Mouse (Mus musculus): ENCODE results near the gene Ubash3b. TPM values are rescaled to one million over a fixed set of nuclear protein-coding genes. Genes with fewer than 3 reads are reported as not detected.

Ubash3b gene
- polyA plus RNA-seq, 2 experiments = 6.1 to 10.3 TPM

GRCm38 (mm10) chr9:41080877-41081276 lies 80.6 kb downstream of the Ubash3b start:
- H3K27ac ChIP-seq (replicated peaks; ENCODE audit: low read depth, low read length) = no peak overlapping the region
- DNase-seq (ENCODE audit: low spot score) (no peak), ATAC-seq (ENCODE audit: low FRiP score, low read depth) (no peak)
- H3K36me3 ChIP-seq (ENCODE audit: control insufficient read depth, insufficient read depth, low read length) = no peaks in the 10 kb centered on the region
- no peak for TF ChIP-seq POLR2A (IDR thresholded peaks at IDR 0.05; ENCODE audit: borderline replicate concordance, extremely low read depth, insufficient read depth, insufficient read length)
- no peaks in the 10 kb centered on the region for H3K9me3 ChIP-seq (ENCODE audit: control insufficient read depth, low read length)
- 88% methylated on average over 5 of the region's 5 CpGs for WGBS
- no peaks in the 10 kb centered on the region for H3K27me3 ChIP-seq (ENCODE audit: control insufficient read depth, insufficient read depth, low read length)
- H3K4me1 ChIP-seq (ENCODE audit: control insufficient read depth, insufficient read depth, low read length) = peaks cover 22% of the 10 kb centered on the region
- H3K4me3 ChIP-seq (replicated peaks; ENCODE audit: low read length) = no peak overlapping the region
- no peak overlapping the region for H3K9ac ChIP-seq (ENCODE audit: low read depth, low read length, severe bottlenecking)
- H3K4me2 ChIP-seq (replicated peaks; ENCODE audit: low read depth, low read length, severe bottlenecking) = no peak overlapping the region

DNA sequence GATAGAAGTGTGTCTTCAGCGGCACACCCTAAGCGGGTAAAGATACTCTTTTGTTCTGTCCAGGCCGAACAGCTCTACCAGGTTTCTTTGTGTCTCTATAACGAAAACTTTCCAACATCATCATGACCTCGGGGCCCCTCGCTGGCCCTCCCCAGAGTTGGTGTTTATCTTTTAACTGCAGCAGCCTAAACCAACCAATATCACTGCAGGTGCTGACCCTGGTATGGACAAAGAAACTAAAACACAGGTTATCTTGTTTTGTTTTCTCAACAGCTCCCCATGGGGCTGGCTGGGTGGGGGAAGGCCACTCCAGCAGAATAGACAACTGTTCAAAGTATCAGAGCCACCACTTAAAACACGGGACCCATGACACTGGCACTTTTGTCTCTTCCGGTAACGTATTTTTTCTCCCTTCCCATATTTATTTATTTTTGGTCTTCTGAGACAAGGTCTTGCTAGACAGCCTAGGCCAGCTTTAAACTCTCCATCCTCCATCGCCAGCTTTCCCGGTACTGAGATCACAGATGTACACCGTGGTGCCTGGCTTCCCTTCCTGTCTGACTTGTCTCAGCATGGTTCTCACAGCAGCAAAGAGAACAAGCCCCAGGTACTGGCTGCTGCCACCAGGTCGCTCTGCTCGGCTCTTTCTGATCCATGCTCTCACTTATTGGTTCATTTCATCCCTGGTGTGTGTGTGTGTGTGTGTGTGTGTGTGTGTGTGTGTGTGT lies 81.9 kb downstream of the Ubash3b start:
- DNase-seq (ENCODE audit: low spot score) (no peak), ATAC-seq (ENCODE audit: low FRiP score, low read depth) (no peak)
- Histone ChIP-seq H3K9me3 (ENCODE audit: control insufficient read depth, low read length) (no peaks in the 10 kb centered on the region), H3K27ac (replicated peaks; ENCODE audit: low read depth, low read length) (no peak overlapping the region), H3K4me3 (replicated peaks; ENCODE audit: low read length) (no peak overlapping the region), H3K4me1 (ENCODE audit: control insufficient read depth, insufficient read depth, low read length) (peaks cover 20% of the 10 kb centered on the region), H3K4me2 (replicated peaks; ENCODE audit: low read depth, low read length, severe bottlenecking) (no peak overlapping the region), H3K27me3 (ENCODE audit: control insufficient read depth, insufficient read depth, low read length) (no peaks in the 10 kb centered on the region), H3K9ac (ENCODE audit: low read depth, low read length, severe bottlenecking) (no peak overlapping the region), H3K36me3 (ENCODE audit: control insufficient read depth, insufficient read depth, low read length) (no peaks in the 10 kb centered on the region)
- TF ChIP-seq POLR2A (IDR thresholded peaks at IDR 0.05; ENCODE audit: borderline replicate concordance, extremely low read depth, insufficient read depth, insufficient read length) = no peak
- WGBS = 74% methylated on average over 14 of the region's 14 CpGs

GRCm38 (mm10) chr9:41078198-41078597 lies 83.3 kb downstream of the Ubash3b start:
- DNase-seq (ENCODE audit: low spot score) (no peak), ATAC-seq (ENCODE audit: low FRiP score, low read depth) (no peak)
- no peak overlapping the region for H3K9ac ChIP-seq (ENCODE audit: low read depth, low read length, severe bottlenecking)
- H3K4me2 ChIP-seq (replicated peaks; ENCODE audit: low read depth, low read length, severe bottlenecking) = no peak overlapping the region
- TF ChIP-seq POLR2A (IDR thresholded peaks at IDR 0.05; ENCODE audit: borderline replicate concordance, extremely low read depth, insufficient read depth, insufficient read length) = no peak
- no peaks in the 10 kb centered on the region for H3K9me3 ChIP-seq (ENCODE audit: control insufficient read depth, low read length)
- no peaks in the 10 kb centered on the region for H3K36me3 ChIP-seq (ENCODE audit: control insufficient read depth, insufficient read depth, low read length)
- H3K4me3 ChIP-seq (replicated peaks; ENCODE audit: low read length) = no peak overlapping the region
- H3K27me3 ChIP-seq (ENCODE audit: control insufficient read depth, insufficient read depth, low read length) = no peaks in the 10 kb centered on the region
- no peak overlapping the region for H3K27ac ChIP-seq (replicated peaks; ENCODE audit: low read depth, low read length)
- WGBS = 77% methylated on average over 4 of the region's 4 CpGs
- H3K4me1 ChIP-seq (ENCODE audit: control insufficient read depth, insufficient read depth, low read length) = peaks cover 11% of the 10 kb centered on the region

- H3K9ac ChIP-seq (ENCODE audit: low read depth, low read length, severe bottlenecking) = no peak overlapping the region
- 13% methylated on average over 4 of the region's 4 CpGs for WGBS
- no peaks in the 10 kb centered on the region for H3K36me3 ChIP-seq (ENCODE audit: control insufficient read depth, insufficient read depth, low read length)
- H3K4me3 ChIP-seq (replicated peaks; ENCODE audit: low read length) = no peak overlapping the region
- H3K27me3 ChIP-seq (ENCODE audit: control insufficient read depth, insufficient read depth, low read length) = no peaks in the 10 kb centered on the region
- peaks cover 8% of the 10 kb centered on the region for H3K4me1 ChIP-seq (ENCODE audit: control insufficient read depth, insufficient read depth, low read length)
- TF ChIP-seq POLR2A (IDR thresholded peaks at IDR 0.05; ENCODE audit: borderline replicate concordance, extremely low read depth, insufficient read depth, insufficient read length) = no peak
- H3K9me3 ChIP-seq (ENCODE audit: control insufficient read depth, low read length) = no peaks in the 10 kb centered on the region
- H3K27ac ChIP-seq (replicated peaks; ENCODE audit: low read depth, low read length) = no peak overlapping the region
- H3K4me2 ChIP-seq (replicated peaks; ENCODE audit: low read depth, low read length, severe bottlenecking) = no peak overlapping the region
- ATAC-seq (ENCODE audit: low FRiP score, low read depth) = no peak
- DNase-seq (ENCODE audit: low spot score) = no peak
Measured at GRCm38 (mm10) chr9:41076150-41076549, 85.3 kb downstream of the Ubash3b start.

- WGBS = 93% methylated on average over 5 of the region's 5 CpGs
Measured at GRCm38 (mm10) chr9:41075528-41075927, 86.0 kb downstream of the Ubash3b start.

More at GRCm38 (mm10) chr9:41075528-41075927, 86.0 kb downstream of the Ubash3b start:
- TF ChIP-seq POLR2A (IDR thresholded peaks at IDR 0.05; ENCODE audit: borderline replicate concordance, extremely low read depth, insufficient read depth, insufficient read length) = no peak
- Histone ChIP-seq H3K4me1 (ENCODE audit: control insufficient read depth, insufficient read depth, low read length) (peaks cover 8% of the 10 kb centered on the region; the same call in 1 of the 2 replicates), H3K4me3 (replicated peaks; ENCODE audit: low read length) (no peak overlapping the region), H3K36me3 (ENCODE audit: control insufficient read depth, insufficient read depth, low read length) (no peaks in the 10 kb centered on the region), H3K27ac (replicated peaks; ENCODE audit: low read depth, low read length) (no peak overlapping the region), H3K9me3 (ENCODE audit: control insufficient read depth, low read length) (no peaks in the 10 kb centered on the region), H3K9ac (ENCODE audit: low read depth, low read length, severe bottlenecking) (no peak overlapping the region), H3K27me3 (ENCODE audit: control insufficient read depth, insufficient read depth, low read length) (no peaks in the 10 kb centered on the region), H3K4me2 (replicated peaks; ENCODE audit: low read depth, low read length, severe bottlenecking) (no peak overlapping the region)
- ATAC-seq (ENCODE audit: low FRiP score, low read depth) = no peak
- DNase-seq (ENCODE audit: low spot score) = no peak

All from limb, embryonic 14.5 days (tissue).